Mouse (Mus musculus): ENCODE results near the gene Tnfsfm13. TPM values are rescaled to one million over a fixed set of nuclear protein-coding genes. Genes with fewer than 3 reads are reported as not detected.
A peak's percentile ranks its signal among the peaks of the same experiment; 100 is the strongest.
"Not testable (repeated sequence)": the region's sequence is repeated elsewhere in the genome, so short reads cannot be mapped to it uniquely, and the experiment has no call there.

Tnfsfm13 gene
- polyA plus RNA-seq (2016; fragmentation: Nextera tagmentation; extraction: Ambion mirVana), result 0.82 and 0.85 TPM in 2 replicates

DNA sequence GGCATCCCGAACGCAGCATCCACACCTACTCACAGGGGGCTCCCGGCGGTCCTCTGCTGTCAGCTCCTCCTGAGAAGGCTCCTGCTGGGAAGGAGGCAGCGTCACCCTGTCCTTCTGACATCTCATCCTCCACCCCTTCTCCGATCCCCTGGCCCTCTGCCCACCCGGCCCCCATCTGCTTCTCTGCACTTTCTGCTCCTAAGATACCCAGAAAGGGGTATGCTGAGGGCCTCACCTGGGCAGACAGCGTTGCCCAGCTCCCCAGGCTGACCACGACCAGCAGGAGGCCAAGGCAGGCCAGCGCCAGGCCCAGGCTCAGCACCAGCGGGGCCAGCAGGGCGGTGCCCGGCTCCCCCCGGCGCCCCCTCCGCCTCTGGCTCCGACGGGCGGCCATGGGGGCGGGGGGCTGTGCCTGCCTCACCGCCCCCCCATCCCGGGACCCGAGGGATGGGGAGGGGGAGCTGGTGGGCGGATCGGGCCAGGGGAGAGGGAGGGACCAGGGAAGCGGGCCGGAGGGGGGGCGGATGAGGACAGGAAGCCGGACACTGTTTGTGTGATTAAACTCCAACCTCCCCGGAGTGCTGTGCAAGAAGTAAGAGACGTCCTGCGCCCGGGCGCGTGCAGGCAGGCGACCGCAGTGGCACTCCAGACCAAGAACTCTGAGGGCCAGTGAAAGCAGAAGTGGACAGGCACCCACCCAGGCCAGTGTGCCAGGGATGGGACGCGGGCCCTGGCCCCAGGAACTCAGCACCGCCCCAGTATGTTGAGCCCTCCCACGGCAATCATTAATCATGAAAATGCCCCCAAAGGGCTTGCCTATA, at the start of gene Tnfsfm13, which contains the start of gene Tnfsf12:
Gene Tnfsfm13 (minus strand): TSS at position 738 of the 821 bp plus-strand sequence.
Gene Tnfsf12 (minus strand): TSS at position 489 of the 821 bp plus-strand sequence.
- Histone ChIP-seq H3K9me3 (no peaks in the 10 kb centered on the region), H3K36me3 (no peaks in the 10 kb centered on the region), H3K4me3 (peak within 1 kb of the TSS; percentile 59), H3K27me3 (ENCODE audit: insufficient read depth, poor library complexity, severe bottlenecking) (0 out of 2 replicates have a peak, but pooled peaks cover 9% of the 10 kb centered on the region), H3K27ac (peak within 1 kb of the TSS; percentile 89), H3K4me1 (replicated peaks) (peaks cover 18% of the 10 kb centered on the region)
- peak; percentile 60 for DNase-seq (ENCODE audit: low spot score)
- 1% methylated on average over 40 of the region's 41 CpGs for WGBS

GRCm38 (mm10) chr11:69731408-69731807, 35.5 kb upstream of the Tnfsfm13 start:
- not testable (repeated sequence) for H3K4me1 ChIP-seq (replicated peaks); H3K4me3 ChIP-seq; DNase-seq (ENCODE audit: low spot score); H3K27ac ChIP-seq; H3K27me3 ChIP-seq (ENCODE audit: insufficient read depth, poor library complexity, severe bottlenecking); H3K9me3 ChIP-seq
- WGBS, result 82% methylated on average over 2 of the region's 3 CpGs
- H3K36me3 ChIP-seq, result peaks cover 32% of the 10 kb centered on the region

DNA sequence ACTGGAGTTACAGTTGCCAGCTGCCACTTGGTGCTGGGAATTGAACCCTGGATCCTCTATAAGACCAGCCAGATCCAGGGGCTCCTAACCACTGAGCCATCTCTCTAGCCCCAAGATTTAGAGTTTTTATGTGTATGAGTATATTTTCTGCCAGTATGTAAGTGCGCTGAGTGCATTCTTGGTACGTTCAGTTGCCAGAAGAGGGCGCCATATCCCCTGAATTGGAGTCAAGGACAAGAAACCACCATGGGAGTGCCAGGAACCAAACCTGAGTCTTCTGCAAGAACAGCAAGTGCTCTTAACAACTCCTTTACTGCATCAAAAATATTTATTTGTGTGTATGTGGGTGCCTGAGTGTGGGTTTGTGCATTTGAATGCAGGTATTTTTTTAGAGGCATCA, 33.2 kb upstream of the Tnfsfm13 start:
- Histone ChIP-seq H3K4me1 (replicated peaks) (no peaks in the 10 kb centered on the region), H3K4me3 (no peak overlapping the region), H3K27ac (no peak overlapping the region), H3K27me3 (ENCODE audit: insufficient read depth, poor library complexity, severe bottlenecking) (no peaks in the 10 kb centered on the region), H3K9me3 (no peaks in the 10 kb centered on the region), H3K36me3 (peaks cover 9% of the 10 kb centered on the region)
- DNase-seq (ENCODE audit: low spot score), result peak; percentile 57
- 14% methylated on average over 3 of the region's 3 CpGs for WGBS

DNA sequence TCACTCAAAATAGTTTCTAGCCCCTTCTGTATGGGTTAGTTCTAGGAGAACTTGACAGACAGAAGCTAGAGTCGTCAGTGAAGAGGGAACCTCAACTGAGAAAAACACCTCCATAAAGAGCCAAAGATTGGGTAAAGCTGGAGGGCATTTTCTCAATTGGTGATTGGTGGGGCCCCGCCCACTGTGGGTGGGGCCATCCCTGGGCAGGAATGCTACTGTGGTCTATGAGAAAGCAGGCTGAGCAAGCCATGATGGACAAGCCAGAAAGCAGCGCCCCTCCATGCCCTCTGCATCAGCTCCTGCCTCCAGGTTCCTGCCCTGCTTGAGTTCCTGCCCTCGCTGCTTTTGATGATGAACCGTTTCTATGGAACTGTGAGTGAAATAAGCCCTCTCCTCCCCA, 30.1 kb upstream of the Tnfsfm13 start:
- no peaks in the 10 kb centered on the region for H3K4me1 ChIP-seq (replicated peaks)
- H3K27ac ChIP-seq, result no peak overlapping the region
- no peaks in the 10 kb centered on the region for H3K9me3 ChIP-seq
- no peak for DNase-seq (ENCODE audit: low spot score)
- no peaks in the 10 kb centered on the region for H3K27me3 ChIP-seq (ENCODE audit: insufficient read depth, poor library complexity, severe bottlenecking)
- 38% methylated on average over 5 of the region's 5 CpGs for WGBS
- no peak overlapping the region for H3K4me3 ChIP-seq
- no peaks in the 10 kb centered on the region for H3K36me3 ChIP-seq

DNA sequence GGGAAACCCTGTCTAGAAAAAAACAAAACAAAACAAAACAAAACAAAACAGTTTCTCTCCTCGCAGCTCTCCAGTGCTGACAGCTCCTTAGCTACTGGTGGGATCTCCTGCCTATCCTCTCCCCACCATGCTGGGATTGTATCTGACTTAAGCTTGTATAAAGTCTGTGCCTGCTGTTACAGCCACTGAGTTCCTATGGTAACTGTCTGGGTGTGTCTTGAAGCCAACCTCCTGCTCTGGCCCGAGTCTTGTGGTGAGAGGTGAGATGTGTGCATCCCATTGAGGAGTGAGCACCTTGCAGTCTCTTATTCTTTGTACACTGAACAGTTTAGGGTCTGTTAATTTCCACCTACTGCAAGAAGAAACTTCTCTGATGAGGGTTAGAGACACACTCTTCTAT, 27.2 kb upstream of the Tnfsfm13 start:
- H3K9me3 ChIP-seq, result no peaks in the 10 kb centered on the region
- WGBS, result 48% methylated on average over 2 of the region's 2 CpGs
- H3K4me3 ChIP-seq, result no peak overlapping the region
- no peaks in the 10 kb centered on the region for H3K27me3 ChIP-seq (ENCODE audit: insufficient read depth, poor library complexity, severe bottlenecking)
- DNase-seq (ENCODE audit: low spot score), result no peak
- H3K27ac ChIP-seq, result no peak overlapping the region
- H3K36me3 ChIP-seq, result no peaks in the 10 kb centered on the region
- H3K4me1 ChIP-seq (replicated peaks), result peaks cover 9% of the 10 kb centered on the region

- H3K36me3 ChIP-seq, result no peaks in the 10 kb centered on the region
- no peak for DNase-seq (ENCODE audit: low spot score)
- H3K9me3 ChIP-seq, result no peaks in the 10 kb centered on the region
- H3K27ac ChIP-seq, result no peak overlapping the region
- H3K27me3 ChIP-seq (ENCODE audit: insufficient read depth, poor library complexity, severe bottlenecking), result no peaks in the 10 kb centered on the region
- 81% methylated on average over 6 of the region's 6 CpGs for WGBS
- H3K4me1 ChIP-seq (replicated peaks), result peaks cover 14% of the 10 kb centered on the region
- H3K4me3 ChIP-seq, result no peak overlapping the region
Observed at GRCm38 (mm10) chr11:69720852-69721251, 25.0 kb upstream of the Tnfsfm13 start.

- Histone ChIP-seq H3K4me1 (replicated peaks) (peaks cover 19% of the 10 kb centered on the region), H3K27me3 (ENCODE audit: insufficient read depth, poor library complexity, severe bottlenecking) (no peaks in the 10 kb centered on the region), H3K9me3 (no peaks in the 10 kb centered on the region), H3K27ac (no peak overlapping the region), H3K4me3 (no peak overlapping the region), H3K36me3 (no peaks in the 10 kb centered on the region)
- DNase-seq (ENCODE audit: low spot score), result no peak
- WGBS, result 72% methylated on average over 6 of the region's 6 CpGs
Observed at GRCm38 (mm10) chr11:69719423-69719822, 23.5 kb upstream of the Tnfsfm13 start.

- H3K36me3 ChIP-seq, result no peaks in the 10 kb centered on the region
- no peaks in the 10 kb centered on the region for H3K27me3 ChIP-seq (ENCODE audit: insufficient read depth, poor library complexity, severe bottlenecking)
- peaks cover 19% of the 10 kb centered on the region for H3K4me1 ChIP-seq (replicated peaks)
- H3K4me3 ChIP-seq, result peak overlapping the region; percentile 18; the same call in 1 of the 2 replicates
- WGBS, result 32% methylated on average over 15 of the region's 15 CpGs
- no peaks in the 10 kb centered on the region for H3K9me3 ChIP-seq
- DNase-seq (ENCODE audit: low spot score), result peak; percentile 27
- H3K27ac ChIP-seq, result peak overlapping the region; percentile 40; the same call in 1 of the 2 replicates
Observed at GRCm38 (mm10) chr11:69718661-69719060, 22.8 kb upstream of the Tnfsfm13 start.

DNA sequence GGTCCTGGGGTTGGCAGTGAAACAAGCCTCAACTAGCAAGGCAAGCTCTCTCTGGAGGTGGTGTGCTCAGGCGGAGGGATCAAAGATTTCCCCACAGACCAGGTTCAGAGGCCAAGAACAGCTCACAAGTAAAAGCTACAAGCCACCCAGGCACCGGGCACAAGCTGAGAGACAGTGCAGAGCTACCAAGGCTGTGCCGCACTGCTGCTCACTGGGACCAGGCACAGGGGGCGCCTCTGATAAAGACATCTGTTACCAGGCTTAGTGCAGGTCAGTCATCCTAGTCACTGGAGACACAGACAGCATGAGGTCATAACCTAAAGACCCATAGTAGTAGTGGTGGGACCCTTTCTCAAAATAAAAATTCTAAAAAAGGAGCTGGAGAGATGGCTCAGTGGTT, 21.1 kb upstream of the Tnfsfm13 start:
- no peak for DNase-seq (ENCODE audit: low spot score)
- peaks cover 27% of the 10 kb centered on the region for H3K4me1 ChIP-seq (replicated peaks)
- no peaks in the 10 kb centered on the region for H3K9me3 ChIP-seq
- H3K27me3 ChIP-seq (ENCODE audit: insufficient read depth, poor library complexity, severe bottlenecking), result no peaks in the 10 kb centered on the region
- no peaks in the 10 kb centered on the region for H3K36me3 ChIP-seq
- no peak overlapping the region for H3K4me3 ChIP-seq
- H3K27ac ChIP-seq, result no peak overlapping the region
- 66% methylated on average over 4 of the region's 4 CpGs for WGBS

DNA sequence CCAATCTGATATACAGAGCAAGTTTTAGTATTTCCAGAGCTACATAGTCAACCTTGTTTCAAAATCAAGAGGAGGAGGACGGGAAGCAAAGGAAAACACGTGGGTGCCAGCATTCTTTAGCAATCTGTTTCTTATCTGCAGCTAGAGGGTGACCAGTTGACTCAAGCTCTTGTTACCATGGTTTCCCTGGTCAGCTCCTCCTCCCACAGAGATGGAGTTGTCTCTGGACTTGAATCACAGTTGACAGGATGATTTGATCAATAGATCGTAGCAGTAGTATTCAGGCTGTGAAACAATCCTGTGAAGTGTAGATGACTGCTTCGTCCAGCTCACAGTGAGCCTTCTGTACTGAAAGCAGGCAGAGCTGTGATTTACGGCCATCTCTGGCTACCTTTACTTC, 20.0 kb upstream of the Tnfsfm13 start:
- Histone ChIP-seq H3K9me3 (no peaks in the 10 kb centered on the region), H3K36me3 (no peaks in the 10 kb centered on the region), H3K4me3 (no peak overlapping the region), H3K27ac (no peak overlapping the region; the same call in 1 of the 2 replicates), H3K27me3 (ENCODE audit: insufficient read depth, poor library complexity, severe bottlenecking) (no peaks in the 10 kb centered on the region), H3K4me1 (replicated peaks) (peaks cover 27% of the 10 kb centered on the region)
- WGBS, result 31% methylated on average over 5 of the region's 5 CpGs
- DNase-seq (ENCODE audit: low spot score), result peak; percentile 30

GRCm38 (mm10) chr11:69715482-69715881, 19.6 kb upstream of the Tnfsfm13 start:
- Histone ChIP-seq H3K36me3 (no peaks in the 10 kb centered on the region), H3K4me1 (replicated peaks) (peaks cover 27% of the 10 kb centered on the region), H3K4me3 (no peak overlapping the region), H3K27me3 (ENCODE audit: insufficient read depth, poor library complexity, severe bottlenecking) (no peaks in the 10 kb centered on the region), H3K27ac (no peak overlapping the region), H3K9me3 (no peaks in the 10 kb centered on the region)
- DNase-seq (ENCODE audit: low spot score), result peak; percentile 34
- WGBS, result 58% methylated on average over 9 of the region's 9 CpGs

DNA sequence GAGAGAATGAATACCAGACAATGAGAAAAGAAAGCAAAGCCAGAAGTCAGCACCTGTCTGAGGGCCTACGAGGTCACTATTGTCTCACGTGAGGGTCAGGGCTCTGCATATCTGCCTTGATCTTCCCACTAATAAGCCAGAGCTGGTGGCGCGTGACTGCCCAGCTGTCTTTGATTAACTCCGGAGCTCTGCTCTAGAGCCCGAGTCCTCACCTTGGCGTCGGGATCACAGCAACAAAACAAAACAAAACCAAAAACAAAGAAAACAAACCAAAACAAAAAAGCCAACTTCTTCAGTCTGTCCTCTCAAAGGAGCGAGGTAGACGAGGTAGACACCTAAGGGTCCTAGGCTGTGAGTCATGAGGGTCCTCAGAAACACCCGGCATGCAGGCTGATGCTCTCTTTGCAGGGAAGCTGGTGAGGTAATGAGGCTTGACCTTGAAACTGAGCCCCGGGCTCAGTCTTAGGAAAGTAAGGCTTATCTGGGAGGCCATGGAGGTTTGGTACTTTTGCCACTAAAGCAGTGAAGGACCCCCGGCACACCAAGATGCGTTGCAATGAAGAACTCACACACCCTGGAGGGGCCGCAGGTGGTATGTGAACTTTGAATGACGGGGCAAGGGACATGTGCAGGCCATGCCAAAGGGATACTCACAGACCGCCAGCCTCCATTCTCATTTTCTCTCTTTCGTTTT, 18.9 kb upstream of the Tnfsfm13 start:
- Histone ChIP-seq H3K4me3 (no peak overlapping the region), H3K36me3 (no peaks in the 10 kb centered on the region), H3K9me3 (no peaks in the 10 kb centered on the region), H3K4me1 (replicated peaks) (peaks cover 29% of the 10 kb centered on the region), H3K27ac (peak overlapping the region; percentile 56; the same call in 1 of the 2 replicates), H3K27me3 (ENCODE audit: insufficient read depth, poor library complexity, severe bottlenecking) (no peaks in the 10 kb centered on the region)
- DNase-seq (ENCODE audit: low spot score), result peak; percentile 53
- 71% methylated on average over 18 of the region's 18 CpGs for WGBS

All from hindbrain, embryonic 10.5 days (tissue).